Mouse (Mus musculus) midbrain, embryonic 16.5 days (tissue): ENCODE measurements around the gene Rspry1. TPM values are rescaled to one million over a fixed set of nuclear protein-coding genes. Genes with fewer than 3 reads are reported as not detected.

ENCODE experiments used
- ATAC-seq: fragments of 200-750 bp; cut with Nextera tagmentation; 2 replicates; pipeline ENCODE4 v1.8.0; 2017; ENCODE audit warnings: moderate TSS enrichment
- H3K27ac ChIP-seq: fragments of 300-500 bp; sonication (generic); 2 replicates; pipeline ENCODE4 v1.5.1; 2014; ENCODE audit warnings: mild to moderate bottlenecking, low read length, mixed read lengths
- H3K27me3 ChIP-seq: fragments of 300-500 bp; sonication (generic); 2 replicates; pipeline ENCODE4 v1.6.1; 2014; ENCODE audit warnings: low read depth, low read length, mixed read lengths; ENCODE audit not compliant: control insufficient read depth, insufficient read depth
- H3K36me3 ChIP-seq: fragments of 300-500 bp; sonication (generic); 2 replicates; pipeline ENCODE4 v1.6.1; 2014; ENCODE audit warnings: mild to moderate bottlenecking, low read length, moderate library complexity, mixed read lengths; ENCODE audit not compliant: control insufficient read depth, insufficient read depth
- H3K4me1 ChIP-seq: fragments of 300-500 bp; sonication (generic); 2 replicates; pipeline ENCODE4 v1.6.1; 2014; ENCODE audit warnings: mild to moderate bottlenecking, low read length, mixed read lengths; ENCODE audit not compliant: control insufficient read depth, insufficient read depth
- H3K4me2 ChIP-seq: fragments of 300-500 bp; sonication (generic); 2 replicates; pipeline ENCODE4 v1.6.1; 2014; ENCODE audit warnings: mild to moderate bottlenecking, low read length, mixed read lengths
- H3K4me3 ChIP-seq: fragments of 300-500 bp; sonication (generic); 2 replicates; pipeline ENCODE4 v1.5.1; 2014; ENCODE audit warnings: low read depth, mild to moderate bottlenecking, low read length, moderate library complexity, mixed read lengths
- H3K9ac ChIP-seq: fragments of 300-500 bp; sonication (generic); 2 replicates; pipeline ENCODE4 v1.6.1; 2014; ENCODE audit warnings: low read depth, low read length, mixed read lengths
- H3K9me3 ChIP-seq: fragments of 300-500 bp; sonication (generic); replicated peaks from 2 replicates; pipeline ENCODE4 v1.6.1; 2014; ENCODE audit warnings: mild to moderate bottlenecking, low read length, mixed read lengths; ENCODE audit not compliant: control insufficient read depth, poor library complexity, severe bottlenecking
- WGBS: fragments of 180-500 bp; shearing (Covaris S2); extraction: QIAGEN DNeasy Blood & Tissue Kit; methylation state at CpG from one replicate; pipeline ENCODE4 v1.1.7; 2014; 5-methylcytosine and 5-hydroxymethylcytosine counted together
- polyA plus RNA-seq: library from polyadenylated mRNA; unstranded; fragments of >200 nt; fragmentation: Nextera tagmentation; extraction: Ambion mirVana; gene quantifications from 2 replicates; pipeline ENCODE4 v1.2.1, GENCODE M21; 2015

Rspry1 gene
- polyA plus RNA-seq, 1 experiment from 2014 or later = 51.2 TPM

GRCm38 (mm10) chr8:94702844-94703813 is 101.4 kb downstream of the Rspry1 start:
- peaks cover under 1% of the 10 kb centered on the region for H3K27me3 ChIP-seq
- H3K4me3 ChIP-seq = peak overlapping the region; percentile 45
- WGBS = under 1% methylated on average over 35 of the region's 35 CpGs
- peak overlapping the region; percentile 87 for H3K27ac ChIP-seq
- no peaks in the 10 kb centered on the region for H3K36me3 ChIP-seq
- peaks cover 4% of the 10 kb centered on the region; the same call in 1 of the 2 replicates for H3K4me1 ChIP-seq
- ATAC-seq = peak; percentile 88
- H3K4me2 ChIP-seq = peak overlapping the region; percentile 43
- H3K9me3 ChIP-seq = no peaks in the 10 kb centered on the region
- peak overlapping the region; percentile 62 for H3K9ac ChIP-seq

- no peaks in the 10 kb centered on the region for H3K9me3 ChIP-seq
- WGBS = under 1% methylated on average over 35 of the region's 35 CpGs
- H3K27ac ChIP-seq = peak overlapping the region; percentile 88
- peak; percentile 93 for ATAC-seq
- H3K4me1 ChIP-seq = peaks cover 4% of the 10 kb centered on the region; the same call in 1 of the 2 replicates
- H3K27me3 ChIP-seq = no peaks in the 10 kb centered on the region; the same call in 1 of the 2 replicates
- peak overlapping the region; percentile 54 for H3K4me3 ChIP-seq
- peak overlapping the region; percentile 58 for H3K4me2 ChIP-seq
- peak overlapping the region; percentile 73 for H3K9ac ChIP-seq
- no peaks in the 10 kb centered on the region for H3K36me3 ChIP-seq
These were observed 102.4 kb downstream of the Rspry1 start for GRCm38 (mm10) chr8:94703972-94704668.

GRCm38 (mm10) chr8:94704669-94704984 is 102.9 kb downstream of the Rspry1 start:
- peak overlapping the region; percentile 73 for H3K9ac ChIP-seq
- H3K4me2 ChIP-seq = peak overlapping the region; percentile 58
- H3K27ac ChIP-seq = peak overlapping the region; percentile 88
- no peaks in the 10 kb centered on the region for H3K36me3 ChIP-seq
- ATAC-seq = no peak
- WGBS = 12% methylated on average over 9 of the region's 9 CpGs
- peaks cover 4% of the 10 kb centered on the region; the same call in 1 of the 2 replicates for H3K4me1 ChIP-seq
- no peaks in the 10 kb centered on the region; the same call in 1 of the 2 replicates for H3K27me3 ChIP-seq
- no peaks in the 10 kb centered on the region for H3K9me3 ChIP-seq
- H3K4me3 ChIP-seq = peak overlapping the region; percentile 54

- Histone ChIP-seq H3K9ac (no peak overlapping the region), H3K4me2 (no peak overlapping the region), H3K36me3 (no peaks in the 10 kb centered on the region), H3K9me3 (no peaks in the 10 kb centered on the region), H3K27me3 (no peaks in the 10 kb centered on the region; the same call in 1 of the 2 replicates), H3K4me3 (no peak overlapping the region), H3K4me1 (peaks cover 4% of the 10 kb centered on the region; the same call in 1 of the 2 replicates), H3K27ac (no peak overlapping the region)
- 87% methylated on average over 10 of the region's 10 CpGs for WGBS
- no peak for ATAC-seq
These were observed 104.0 kb downstream of the Rspry1 start for GRCm38 (mm10) chr8:94705581-94706245.

GRCm38 (mm10) chr8:94706732-94707395 is 105.1 kb downstream of the Rspry1 start:
- no peaks in the 10 kb centered on the region for H3K36me3 ChIP-seq
- H3K9ac ChIP-seq = no peak overlapping the region
- H3K4me3 ChIP-seq = no peak overlapping the region
- peaks cover 4% of the 10 kb centered on the region; the same call in 1 of the 2 replicates for H3K4me1 ChIP-seq
- ATAC-seq = no peak
- H3K27ac ChIP-seq = no peak overlapping the region
- no peak overlapping the region for H3K4me2 ChIP-seq
- 68% methylated on average over 9 of the region's 9 CpGs for WGBS
- no peaks in the 10 kb centered on the region; the same call in 1 of the 2 replicates for H3K27me3 ChIP-seq
- H3K9me3 ChIP-seq = no peaks in the 10 kb centered on the region

Other genes starting within 250 kb of the Rspry1 start
- gene Herpud1, start 215.5 kb upstream of the Rspry1 start, polyA plus RNA-seq = 72.3 and 82.7 TPM in 2 replicates
- gene Nlrc5, start 167.6 kb upstream of the Rspry1 start, polyA plus RNA-seq = 0.49 and 0.77 TPM in 2 replicates
- gene Cpne2, start 68.9 kb upstream of the Rspry1 start, polyA plus RNA-seq = 25.0 and 26.2 TPM in 2 replicates
- gene Fam192a, start 60 bp downstream of the Rspry1 start, polyA plus RNA-seq = 74.0 and 88.9 TPM in 2 replicates
- gene Arl2bp, start 64.7 kb downstream of the Rspry1 start, polyA plus RNA-seq = 179 and 183 TPM in 2 replicates
- gene Pllp, start 94.3 kb downstream of the Rspry1 start, polyA plus RNA-seq = 1.7 and 3.4 TPM in 2 replicates
- gene Ccl22, start 143.7 kb downstream of the Rspry1 start, polyA plus RNA-seq = not detected in 2 replicates
- gene Cx3cl1, start 170.1 kb downstream of the Rspry1 start, polyA plus RNA-seq = 38.4 and 55.8 TPM in 2 replicates
- 0.40 and 0.62 TPM in 2 replicates for gene Ccl17, start 208.5 kb downstream of the Rspry1 start, polyA plus RNA-seq
- 53.5 and 61.2 TPM in 2 replicates for gene Coq9, start 236.4 kb downstream of the Rspry1 start, polyA plus RNA-seq
- gene Ciapin1, start 236.4 kb downstream of the Rspry1 start, polyA plus RNA-seq = 188 and 194 TPM in 2 replicates